Mouse (Mus musculus) CH12.LX (cell line): ENCODE results near the gene Retreg3. TPM values are rescaled to one million over a fixed set of nuclear protein-coding genes. Genes with fewer than 3 reads are reported as not detected.

Source experiments
- DNase-seq: peaks from one replicate; pipeline ENCODE4 v3.0.0-alpha.2; 2013; ENCODE audit errors: extremely low read depth
- H3K27ac ChIP-seq: 2 replicates; pipeline ENCODE4 v1.5.1; 2012; ENCODE audit warnings: low read depth, mild to moderate bottlenecking, control low read depth, moderate library complexity; ENCODE audit not compliant: insufficient read depth
- H3K27me3 ChIP-seq: replicated peaks from 2 replicates; pipeline ENCODE3; 2012; ENCODE audit warnings: inconsistent platforms
- H3K36me3 ChIP-seq, 2 experiments: replicated peaks in 1 of 2; 2 replicates each; pipeline versions ENCODE3 to v1.6.1; 2012; ENCODE audit warnings: inconsistent platforms in 1 of 2, low read length in 1 of 2, mild to moderate bottlenecking in 1 of 2, mixed read lengths in 1 of 2, moderate library complexity in 1 of 2; ENCODE audit not compliant: control insufficient read depth in 1 of 2, insufficient read depth in 1 of 2
- H3K4me1 ChIP-seq, 2 experiments: 2 replicates each; pipeline ENCODE4 v1.6.1; 2012; ENCODE audit warnings: inconsistent platforms in 1 of 2, moderate library complexity in 1 of 2; ENCODE audit not compliant: insufficient read depth in 2 of 2, control insufficient read depth in 1 of 2
- H3K4me2 ChIP-seq: 2 replicates; pipeline ENCODE4 v1.6.1; 2012; ENCODE audit warnings: low read depth, mild to moderate bottlenecking, control low read depth; ENCODE audit not compliant: poor library complexity, insufficient read depth, severe bottlenecking
- H3K4me3 ChIP-seq, 3 experiments: fragments of 150-350 bp in 1 of 3; sonication (generic) in 1 of 3; replicated peaks in 1 of 3; 2 replicates each; pipeline versions ENCODE3 to v1.5.1; 2011 to 2012; ENCODE audit warnings: low read depth in 2 of 3, low read length in 2 of 3, mild to moderate bottlenecking in 2 of 3, moderate library complexity in 2 of 3, control low read depth in 1 of 3, improper control_type of control experiment in 1 of 3, inconsistent platforms in 1 of 3, mixed read lengths in 1 of 3; ENCODE audit not compliant: poor library complexity in 1 of 3
- H3K79me2 ChIP-seq: replicated peaks from 2 replicates; pipeline ENCODE4 v1.6.1; 2012; ENCODE audit warnings: mild to moderate bottlenecking, moderate library complexity; ENCODE audit not compliant: control insufficient read depth, poor library complexity, insufficient read depth, severe bottlenecking; ENCODE audit errors: extremely low read depth
- H3K9ac ChIP-seq: 2 replicates; pipeline ENCODE4 v1.6.1; 2012; ENCODE audit warnings: low read depth, mild to moderate bottlenecking, control low read depth, moderate library complexity; ENCODE audit not compliant: insufficient read depth
- H3K9me3 ChIP-seq: replicated peaks from 2 replicates; pipeline ENCODE3; 2012; ENCODE audit warnings: low read length, inconsistent platforms, mixed read lengths
- CHD1 ChIP-seq: IDR thresholded peaks from 2 replicates; pipeline ENCODE4 v1.6.1; 2012; ENCODE audit warnings: low read depth, low read length, improper control_type of control experiment, inconsistent platforms
- CTCF ChIP-seq, 2 experiments: IDR thresholded peaks in 1 of 2; conservative IDR thresholded peaks in 1 of 2; 2 replicates each; pipeline ENCODE4 v1.5.1; 2011 to 2012; ENCODE audit warnings: low read depth in 2 of 2, low read length in 2 of 2, improper control_type of control experiment in 1 of 2, inconsistent platforms in 1 of 2, mild to moderate bottlenecking in 1 of 2, moderate library complexity in 1 of 2
- E2F4 ChIP-seq: IDR thresholded peaks from 2 replicates; pipeline ENCODE4 v1.6.1; 2011; ENCODE audit warnings: low read depth, low read length, improper control_type of control experiment; ENCODE audit not compliant: insufficient replicate concordance
- ELF1 ChIP-seq: IDR thresholded peaks from 2 replicates; pipeline ENCODE4 v1.6.1; 2014; ENCODE audit warnings: low read depth, mild to moderate bottlenecking, inconsistent platforms, low read length, improper control_type of control experiment
- GABPA ChIP-seq: IDR thresholded peaks from 2 replicates; pipeline ENCODE4 v1.6.1; 2012; ENCODE audit warnings: low read depth, low read length, improper control_type of control experiment, inconsistent platforms; ENCODE audit not compliant: insufficient replicate concordance
- IRF4 ChIP-seq: IDR thresholded peaks from 2 replicates; pipeline ENCODE4 v1.6.1; 2014; ENCODE audit warnings: low read depth, mild to moderate bottlenecking, inconsistent platforms, low read length, improper control_type of control experiment
- JUND ChIP-seq: conservative IDR thresholded peaks from 2 replicates; pipeline ENCODE4 v1.6.1; 2011; ENCODE audit warnings: low read depth, low read length, improper control_type of control experiment
- MAFK ChIP-seq: IDR thresholded peaks from 2 replicates; pipeline ENCODE4 v1.6.1; 2011; ENCODE audit warnings: low read length, improper control_type of control experiment; ENCODE audit not compliant: insufficient replicate concordance
- MAX ChIP-seq: IDR thresholded peaks from 2 replicates; pipeline ENCODE4 v1.6.1; 2011; ENCODE audit warnings: low read length, improper control_type of control experiment
- MXI1 ChIP-seq: IDR thresholded peaks from 2 replicates; pipeline ENCODE4 v1.6.1; 2011; ENCODE audit warnings: mild to moderate bottlenecking, low read depth, low read length, improper control_type of control experiment
- NELFE ChIP-seq: IDR thresholded peaks from 2 replicates; pipeline ENCODE4 v1.6.1; 2011; ENCODE audit warnings: low read depth, low read length, improper control_type of control experiment
- NRF1 ChIP-seq: IDR thresholded peaks from 2 replicates; pipeline ENCODE4 v1.6.1; 2014; ENCODE audit warnings: low read depth, mild to moderate bottlenecking, inconsistent platforms, low read length, improper control_type of control experiment, moderate library complexity
- PAX5 ChIP-seq: IDR thresholded peaks from 2 replicates; pipeline ENCODE4 v1.6.1; 2012; ENCODE audit warnings: low read length, inconsistent platforms, mixed read lengths
- POLR2A ChIP-seq: IDR thresholded peaks from 2 replicates; pipeline ENCODE4 v1.6.1; 2011; ENCODE audit warnings: low read depth, mild to moderate bottlenecking, improper control_type of control experiment, low read length
- RAD21 ChIP-seq: IDR thresholded peaks from 2 replicates; pipeline ENCODE4 v1.6.1; 2011; ENCODE audit warnings: low read depth, mild to moderate bottlenecking, low read length, improper control_type of control experiment, moderate library complexity
- TCF12 ChIP-seq: IDR thresholded peaks from 2 replicates; pipeline ENCODE4 v1.6.1; 2014; ENCODE audit warnings: low read depth, mild to moderate bottlenecking, inconsistent platforms, low read length, improper control_type of control experiment
- UBTF ChIP-seq: IDR thresholded peaks from 2 replicates; pipeline ENCODE4 v1.6.1; 2012; ENCODE audit warnings: low read depth, mild to moderate bottlenecking, inconsistent platforms, low read length, improper control_type of control experiment, moderate library complexity
- ZKSCAN1 ChIP-seq: IDR thresholded peaks from 2 replicates; pipeline ENCODE4 v1.6.1; 2012; ENCODE audit warnings: low read depth, inconsistent platforms, low read length, improper control_type of control experiment, borderline replicate concordance
- ZMIZ1 ChIP-seq: IDR thresholded peaks from 2 replicates; pipeline ENCODE4 v1.6.1; 2012; ENCODE audit warnings: low read depth, mild to moderate bottlenecking, inconsistent platforms, low read length, improper control_type of control experiment
- ZNF384 ChIP-seq: IDR thresholded peaks from 2 replicates; pipeline ENCODE4 v1.6.1; 2012; ENCODE audit warnings: low read depth, low read length, improper control_type of control experiment, inconsistent platforms
- dilution Hi-C: fragments of 300-500 bp; cut with MboI; formaldehyde crosslinking; loops from 2 replicates; pipeline ENCODE4 v1.14.3; 2020; ENCODE audit warnings: low sequenced_read_pairs; ENCODE audit not compliant: extremely low pct_unique_long_range_greater_than_20kb, extremely low pct_ligation_motif_present
- in situ Hi-C: fragments of 300-500 bp; cut with MboI; formaldehyde crosslinking; loops from 3 replicates; pipeline ENCODE4 v1.14.3; 2019; ENCODE audit warnings: low sequenced_read_pairs, low pct_ligation_motif_present, low pct_unique_long_range_greater_than_20kb, mixed read lengths
- polyA plus RNA-seq: library from polyadenylated mRNA; unstranded; fragments of >175 nt; gene quantifications from 2 replicates; pipeline ENCODE4 v1.2.1, GENCODE M21; 2012; ENCODE audit warnings: low read depth; ENCODE audit not compliant: insufficient read length
- total RNA-seq, 2 experiments: library from RNA; depleted of rRNA; stranded (reverse); fragments of 300-350 nt in 1 of 2; fragments of >200 nt in 1 of 2; gene quantifications; 2 replicates each; pipeline ENCODE4 v1.2.3; 2012 to 2014

Gene Retreg3
- total and polyA plus RNA-seq, 3 experiments, result 48.2 to 55.9 (median 54.3) TPM

- H3K9ac ChIP-seq, result no peak overlapping the region
- dilution Hi-C loops, result no loop called here
- peaks cover 11 to 29% of the 10 kb centered on the region in 2 experiments for H3K4me1 ChIP-seq
- H3K9me3 ChIP-seq, result no peaks in the 10 kb centered on the region
- TF ChIP-seq NRF1, result no peak
- TF ChIP-seq PAX5, result no peak
- no peak for TF ChIP-seq ZNF384
- TF ChIP-seq RAD21, result no peak
- TF ChIP-seq E2F4, result no peak
- no peak for TF ChIP-seq ELF1
- no peak for TF ChIP-seq POLR2A
- TF ChIP-seq MXI1, result no peak
- no peak for TF ChIP-seq MAFK
- no peak for TF ChIP-seq CHD1
- no peak for TF ChIP-seq JUND
- no peak for TF ChIP-seq MAX
- TF ChIP-seq ZMIZ1, result no peak
- no peak for TF ChIP-seq CTCF (conservative IDR thresholded peaks at IDR 0.05 in 1 of 2, IDR thresholded peaks at IDR 0.05 in 1 of 2; ENCODE audit: low read depth in 2 of 2, low read length in 2 of 2)
- no peak for TF ChIP-seq IRF4
- H3K4me2 ChIP-seq, result no peak overlapping the region
- peaks cover 16 to 32% of the 10 kb centered on the region in 2 experiments for H3K36me3 ChIP-seq
- H3K4me3 ChIP-seq, result no peak overlapping the region
- H3K27ac ChIP-seq, result no peak overlapping the region
- in situ Hi-C loops, result loop anchor here (5.0 to 10.0 kb wide), 2 partner anchors 102 to 224 kb away; partner anchors contain the start of gene Becn1
- DNase-seq, result no peak
- peaks cover 3% of the 10 kb centered on the region for H3K27me3 ChIP-seq
- peaks cover 14% of the 10 kb centered on the region; the same call in 1 of the 2 replicates for H3K79me2 ChIP-seq
These were observed 39.3 kb downstream of the Retreg3 start for GRCm38 (mm10) chr11:101080421-101080820.

- Histone ChIP-seq H3K79me2 (peaks cover 14% of the 10 kb centered on the region; the same call in 1 of the 2 replicates), H3K36me3 (peaks cover 11 to 26% of the 10 kb centered on the region in 2 experiments), H3K9ac (no peak overlapping the region), H3K9me3 (no peaks in the 10 kb centered on the region), H3K27me3 (peaks cover 3% of the 10 kb centered on the region), H3K4me2 (no peak overlapping the region), H3K4me3 (no peak overlapping the region), H3K27ac (no peak overlapping the region)
- no peak for DNase-seq
- dilution Hi-C loops, result no loop called here
- in situ Hi-C loops, result loop anchor here (5.0 to 10.0 kb wide), 2 partner anchors 103 to 225 kb away; partner anchors contain the start of gene Becn1
- TF ChIP-seq ZKSCAN1, result no peak
- TF ChIP-seq MXI1, result no peak
- no peak for TF ChIP-seq JUND
- no peak for TF ChIP-seq NRF1
- TF ChIP-seq ZNF384, result no peak
- TF ChIP-seq CTCF (conservative IDR thresholded peaks at IDR 0.05 in 1 of 2, IDR thresholded peaks at IDR 0.05 in 1 of 2; ENCODE audit: low read depth in 2 of 2, low read length in 2 of 2), result no peak
- no peak for TF ChIP-seq TCF12
- no peak for TF ChIP-seq NELFE
- TF ChIP-seq RAD21, result no peak
- no peak for TF ChIP-seq UBTF
- no peak for TF ChIP-seq POLR2A
- TF ChIP-seq CHD1, result no peak
- TF ChIP-seq E2F4, result no peak
- no peak for TF ChIP-seq GABPA
- TF ChIP-seq PAX5, result no peak
- TF ChIP-seq, all 38 proteins: peak for 0
- H3K4me1 ChIP-seq, result peaks cover 10 to 23% of the 10 kb centered on the region in 2 experiments
These were observed 39.9 kb downstream of the Retreg3 start for GRCm38 (mm10) chr11:101079746-101080145.
